In the genomic region with DNA sequence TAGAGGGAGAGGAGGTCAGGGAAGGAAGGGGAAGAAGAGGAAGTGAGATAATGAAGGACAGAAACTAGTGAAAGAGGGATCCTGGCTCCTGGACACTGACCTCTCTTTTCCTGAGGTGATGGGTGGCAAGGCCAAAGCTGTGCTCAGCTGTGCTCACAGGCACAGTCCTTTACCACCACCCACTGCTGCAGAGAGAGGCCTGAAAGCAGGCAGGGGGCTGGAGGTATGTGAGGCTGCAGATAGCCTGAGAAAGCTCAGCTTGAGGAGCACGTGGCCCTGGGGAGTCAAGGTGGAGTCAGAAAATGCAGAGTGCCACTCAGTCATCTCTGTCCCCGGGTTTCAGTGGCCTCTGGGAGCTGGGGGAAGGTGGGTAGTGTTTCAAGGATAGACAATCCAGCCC, we compare ENCODE assay signal across 23 mouse cellular contexts. TPM values are rescaled to one million over a fixed set of nuclear protein-coding genes. Genes with fewer than 3 reads are reported as not detected.
"Had no signal": no experiment of that assay in that cellular context is flagged by ENCODE, and none has a peak within 500 bp of the region (broad histone marks: within the 10 kb centered on the region; RNA-seq: fewer than 3 reads in every experiment).

No protein-coding gene starts in this region.

- DNase-seq: kidney, postnatal 14 days; left cerebral cortex, postnatal 4 days; lung, adult 2 months; lung, postnatal 10 days; lung, postnatal 4 days; midbrain, embryonic 14.5 days; right cerebral cortex, adult 18-20 months; right cerebral cortex, postnatal 25 days; thymus, adult 2 months; thymus, postnatal 25 days had no signal

- H3K4me1 ChIP-seq: limb, embryonic 13.5 days; midbrain, embryonic 10.5 days; neural tube, embryonic 15.5 days had no signal

- H3K4me2 ChIP-seq: limb, embryonic 13.5 days; neural tube, embryonic 15.5 days had no signal

- H3K27me3 ChIP-seq: limb, embryonic 13.5 days had no signal

- H3K9ac ChIP-seq: limb, embryonic 13.5 days; liver, embryonic 14.5 days; neural tube, embryonic 15.5 days had no signal

- H3K9me3 ChIP-seq: limb, embryonic 13.5 days; midbrain, embryonic 10.5 days had no signal

- H3K36me3 ChIP-seq: limb, embryonic 13.5 days; midbrain, embryonic 10.5 days; neural tube, embryonic 15.5 days had no signal

- H3K27ac ChIP-seq: limb, embryonic 13.5 days; liver, embryonic 14.5 days; midbrain, embryonic 10.5 days; neural tube, embryonic 15.5 days had no signal

- H3K4me3 ChIP-seq: limb, embryonic 13.5 days; midbrain, embryonic 10.5 days; myocyte; neural tube, embryonic 15.5 days had no signal

RNA-seq across cellular contexts. Expression of a gene that starts 30.8 kb away (rescaled TPM):
- total RNA-seq: layer of hippocampus, adult 8-10 months; layer of hippocampus, postnatal 14 days; left cerebral cortex, adult 18-20 months; left cerebral cortex, postnatal 10 days; left cerebral cortex, postnatal 4 days; liver, adult 2 months; megakaryocyte, adult 5-6 weeks had no signal
- polyA plus RNA-seq: liver, adult 2 months; liver, embryonic 14.5 days; lung, adult 2 months; myocyte; testis, adult 2 months; urinary bladder, adult 2 months had no signal
